Mouse (Mus musculus) G1E (cell line): ENCODE measurements around the gene Jun.

Source experiments
- CTCF ChIP-seq: IDR thresholded peaks from 2 replicates; pipeline ENCODE4 v1.5.1; 2012; ENCODE audit warnings: low read depth, low read length, inconsistent platforms, mixed read lengths
- GATA1 ChIP-seq: IDR thresholded peaks from 2 replicates; pipeline ENCODE4 v1.6.1; 2012; ENCODE audit warnings: borderline replicate concordance, low read length, inconsistent platforms, mixed read lengths
- GATA2 ChIP-seq: IDR thresholded peaks from 2 replicates; pipeline ENCODE4 v1.6.1; 2012; ENCODE audit warnings: low read depth, low read length, inconsistent platforms, borderline replicate concordance
- POLR2AphosphoS5 ChIP-seq: IDR thresholded peaks from 2 replicates; pipeline ENCODE4 v1.6.1; 2012; ENCODE audit warnings: low read depth, low read length, inconsistent platforms; ENCODE audit not compliant: insufficient replicate concordance
- TAL1 ChIP-seq: conservative IDR thresholded peaks from 2 replicates; pipeline ENCODE4 v1.6.1; 2012; ENCODE audit warnings: low read depth, low read length, inconsistent platforms, mixed read lengths

- TF ChIP-seq CTCF, result no peak
- TF ChIP-seq GATA1, result no peak
- no peak for TF ChIP-seq TAL1
- no peak for TF ChIP-seq GATA2
- TF ChIP-seq POLR2AphosphoS5, result no peak
These were observed 18.4 kb upstream of the Jun start for GRCm38 (mm10) chr4:95070407-95070806.
